Mouse (Mus musculus) hindbrain, embryonic 14.5 days (tissue): ENCODE data around the gene Klhl36. TPM values are rescaled to one million over a fixed set of nuclear protein-coding genes. Genes with fewer than 3 reads are reported as not detected.

ENCODE experiments used
- ATAC-seq: fragments of 200-750 bp; cut with Nextera tagmentation; 2 replicates; pipeline ENCODE4 v1.8.0; 2017; ENCODE audit warnings: moderate number of reproducible peaks, mild to moderate bottlenecking, moderate TSS enrichment, moderate library complexity; ENCODE audit not compliant: low FRiP score
- DNase-seq: peaks from one replicate; pipeline ENCODE4 v3.0.0-alpha.2; 2015; ENCODE audit warnings: low spot score
- H3K27ac ChIP-seq: fragments of 300-500 bp; sonication (generic); 2 replicates; pipeline ENCODE4 v1.5.1; 2014; ENCODE audit warnings: mild to moderate bottlenecking, moderate library complexity
- H3K27me3 ChIP-seq: fragments of 300-500 bp; sonication (generic); 2 replicates; pipeline ENCODE4 v1.6.1; 2014; ENCODE audit warnings: mild to moderate bottlenecking, low read length, mixed read lengths; ENCODE audit not compliant: control insufficient read depth, insufficient read depth
- H3K36me3 ChIP-seq: fragments of 300-500 bp; sonication (generic); replicated peaks from 2 replicates; pipeline ENCODE4 v1.6.1; 2014; ENCODE audit not compliant: control insufficient read depth, insufficient read depth
- H3K4me1 ChIP-seq: fragments of 300-500 bp; sonication (generic); replicated peaks from 2 replicates; pipeline ENCODE4 v1.6.1; 2014; ENCODE audit warnings: antibody characterized with exemption, low read length, mixed read lengths; ENCODE audit not compliant: control insufficient read depth, insufficient read depth
- H3K4me2 ChIP-seq: fragments of 300-500 bp; sonication (generic); replicated peaks from 2 replicates; pipeline ENCODE4 v1.6.1; 2014; ENCODE audit warnings: mild to moderate bottlenecking, moderate library complexity
- H3K4me3 ChIP-seq: fragments of 300-500 bp; sonication (generic); replicated peaks from 2 replicates; pipeline ENCODE4 v1.5.1; 2014; ENCODE audit warnings: mild to moderate bottlenecking, low read length
- H3K9ac ChIP-seq: fragments of 300-500 bp; sonication (generic); 2 replicates; pipeline ENCODE4 v1.6.1; 2014
- H3K9me3 ChIP-seq: fragments of 300-500 bp; sonication (generic); 2 replicates; pipeline ENCODE4 v1.6.1; 2016; ENCODE audit warnings: low read length; ENCODE audit not compliant: control insufficient read depth
- WGBS: fragments of 180-500 bp; shearing (Covaris S2); extraction: QIAGEN DNeasy Blood & Tissue Kit; methylation state at CpG from one replicate; pipeline ENCODE4 v1.1.7; 2014; 5-methylcytosine and 5-hydroxymethylcytosine counted together
- polyA plus RNA-seq: library from polyadenylated mRNA; unstranded; fragments of >200 nt; fragmentation: Nextera tagmentation; extraction: Ambion mirVana; gene quantifications from 2 replicates; pipeline ENCODE4 v1.2.1, GENCODE M21; 2014

Klhl36 gene
- polyA plus RNA-seq, 1 experiment from 2014 or later: 15.1 TPM

DNA sequence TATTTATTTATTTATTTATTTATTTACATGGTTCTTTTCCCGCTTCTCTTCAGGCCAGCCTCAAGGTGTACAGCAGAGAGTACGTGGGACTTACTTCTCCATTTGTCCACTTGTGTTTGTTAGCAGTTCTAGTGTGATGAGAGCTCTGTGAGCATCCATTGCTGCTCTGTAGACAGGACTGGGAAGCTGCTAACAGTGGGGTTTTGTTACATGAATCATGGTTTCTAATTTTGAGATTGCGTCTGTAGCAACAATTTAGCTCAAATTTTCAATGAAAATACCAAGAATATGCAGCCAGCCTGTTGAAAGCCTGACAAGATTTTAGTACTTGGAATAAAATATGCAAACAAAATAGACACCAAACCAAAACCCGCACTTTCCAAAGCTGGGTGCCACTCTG is 63.4 kb downstream of the Klhl36 start:
- no peak for DNase-seq
- WGBS: 91% methylated on average over 4 of the region's 4 CpGs
- Histone ChIP-seq H3K4me2 (no peak overlapping the region), H3K36me3 (no peaks in the 10 kb centered on the region), H3K4me3 (no peak overlapping the region), H3K9me3 (no peaks in the 10 kb centered on the region), H3K27ac (no peak overlapping the region), H3K27me3 (no peaks in the 10 kb centered on the region), H3K9ac (no peak overlapping the region), H3K4me1 (0 out of 2 replicates have a peak, but pooled peaks cover under 1% of the 10 kb centered on the region)
- no peak for ATAC-seq

DNA sequence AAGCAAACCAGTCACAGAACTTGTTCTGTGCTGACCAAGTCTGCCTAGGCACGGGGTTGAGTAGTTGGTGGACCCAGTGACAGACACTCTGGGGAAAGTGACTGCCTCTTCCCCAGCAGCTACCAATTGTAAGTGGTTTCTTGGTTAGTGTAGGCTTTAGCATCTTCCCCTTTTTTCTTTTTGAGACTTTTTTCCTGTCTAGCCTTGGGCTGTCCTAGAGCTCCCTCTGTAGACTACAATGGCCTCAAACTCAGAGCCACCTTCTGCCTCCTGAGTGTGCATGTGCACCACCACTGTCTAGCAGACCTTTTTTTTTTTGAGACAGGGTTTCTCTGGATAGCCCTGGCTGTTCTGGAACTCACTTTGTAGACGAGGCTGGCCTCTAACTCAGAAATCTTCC is 64.4 kb downstream of the Klhl36 start:
- Histone ChIP-seq H3K27ac (no peak overlapping the region), H3K4me1 (peaks cover 2% of the 10 kb centered on the region; the same call in 1 of the 2 replicates), H3K9ac (no peak overlapping the region), H3K27me3 (no peaks in the 10 kb centered on the region), H3K4me2 (no peak overlapping the region), H3K9me3 (no peaks in the 10 kb centered on the region), H3K4me3 (no peak overlapping the region), H3K36me3 (no peaks in the 10 kb centered on the region)
- ATAC-seq: no peak
- no peak for DNase-seq
- 82% methylated on average over 2 of the region's 2 CpGs for WGBS

Other genes with a start within 250 kb of the Klhl36 start
- not detected in 2 replicates for gene Adad2, start 249.5 kb upstream of the Klhl36 start, polyA plus RNA-seq
- gene Kcng4, start 226.6 kb upstream of the Klhl36 start, polyA plus RNA-seq: 0.09 and 0.16 TPM in 2 replicates
- gene Wfdc1, start 195.9 kb upstream of the Klhl36 start, polyA plus RNA-seq: 5.5 and 6.1 TPM in 2 replicates
- 0.13 and 0.22 TPM in 2 replicates for gene Atp2c2, start 162.3 kb upstream of the Klhl36 start, polyA plus RNA-seq
- gene Tldc1, start 83.8 kb upstream of the Klhl36 start, polyA plus RNA-seq: 6.5 and 7.4 TPM in 2 replicates
- gene Cotl1, start 21.7 kb upstream of the Klhl36 start, polyA plus RNA-seq: 238 and 309 TPM in 2 replicates
- 103 and 117 TPM in 2 replicates for gene Usp10, start 48.1 kb downstream of the Klhl36 start, polyA plus RNA-seq
- not detected in 2 replicates for gene Gm20388, start 48.6 kb downstream of the Klhl36 start, polyA plus RNA-seq
- 1.4 and 2.0 TPM in 2 replicates for gene Crispld2, start 130.2 kb downstream of the Klhl36 start, polyA plus RNA-seq
- gene Zdhhc7, start 239.2 kb downstream of the Klhl36 start, polyA plus RNA-seq: 25.5 and 26.4 TPM in 2 replicates